Mouse (Mus musculus) bone marrow, adult 2 months (tissue): ENCODE results near the gene Tanc1.

Experiments used
- CTCF ChIP-seq: fragments of 200-500 bp; IDR thresholded peaks from 2 replicates; pipeline ENCODE4 v1.5.1; 2011; ENCODE audit warnings: low read length, control low read depth; ENCODE audit not compliant: control insufficient read depth, insufficient read depth
- POLR2A ChIP-seq: fragments of 200-500 bp; IDR thresholded peaks from 2 replicates; pipeline ENCODE4 v1.6.1; 2011; ENCODE audit warnings: low read depth, mild to moderate bottlenecking, control low read depth, low read length, borderline replicate concordance; ENCODE audit not compliant: control insufficient read depth

- TF ChIP-seq CTCF (no peak), POLR2A (peak; percentile 49; the same call in 1 of the 2 replicates)
Observed at GRCm38 (mm10) chr2:59881831-59882741, 270.2 kb downstream of the Tanc1 start, which contains the start of gene Wdsub1.
